37 mouse cellular contexts compared by ENCODE assay signal in the genomic region with DNA sequence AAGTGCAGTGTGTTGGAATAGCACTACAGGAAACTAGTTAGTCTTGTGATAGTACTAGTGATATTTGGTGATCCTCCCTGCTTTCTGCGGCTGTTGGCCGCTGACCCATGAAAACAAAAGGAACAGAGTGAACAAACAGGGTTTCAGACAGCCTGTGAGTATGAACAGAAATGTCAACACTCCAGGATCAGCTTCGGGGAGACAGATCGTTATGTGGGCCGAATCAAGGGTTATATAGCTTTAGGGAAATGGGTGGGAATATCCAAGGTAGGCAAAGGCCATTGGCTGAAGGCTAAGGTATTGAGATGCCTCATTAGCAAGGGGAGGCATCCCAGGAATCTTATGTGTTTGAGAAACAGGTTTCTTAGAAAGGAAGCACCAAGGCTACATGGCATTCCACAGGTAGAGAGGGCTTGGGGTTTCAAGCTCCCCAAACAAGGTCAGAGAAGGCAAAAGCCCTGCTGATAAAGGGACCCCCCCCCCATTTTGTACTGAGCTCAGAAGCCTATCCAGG. TPM values are rescaled to one million over a fixed set of nuclear protein-coding genes. Genes with fewer than 3 reads are reported as not detected.
DNase-seq lines count a peak whose midpoint lies in the region; ATAC-seq and TF ChIP-seq lines count a peak whose summit lies in the region.
"Had no signal": no experiment of that assay in that cellular context is flagged by ENCODE, and none has a peak within 500 bp of the region (broad histone marks: within the 10 kb centered on the region; RNA-seq: fewer than 3 reads in every experiment).

No protein-coding gene starts in this region.

- H3K4me1 ChIP-seq in liver, embryonic 12.5 days, result peaks cover 41% of the 10 kb centered on the region
- no peaks in the 10 kb centered on the region for H3K4me1 ChIP-seq in lung, postnatal 0 days (ENCODE audit: insufficient read depth, low read depth, low read length)
- peaks cover 8% of the 10 kb centered on the region for H3K4me1 ChIP-seq in liver, postnatal 0 days (ENCODE audit: insufficient read depth)
- H3K4me1 ChIP-seq in stomach, postnatal 0 days (replicated peaks; ENCODE audit: control insufficient read depth, insufficient read depth), result no peaks in the 10 kb centered on the region
- H3K4me1 ChIP-seq: hindbrain, embryonic 13.5 days; limb, embryonic 13.5 days; neural tube, embryonic 12.5 days had no signal

- ATAC-seq in liver, embryonic 12.5 days, result no peak
- peak; percentile 70 for ATAC-seq in lung, postnatal 0 days
- ATAC-seq in liver, postnatal 0 days, result peak; percentile 77
- peak; percentile 65 for ATAC-seq in stomach, postnatal 0 days (ENCODE audit: low FRiP score, low TSS enrichment)
- ATAC-seq: forebrain, embryonic 14.5 days; intestine, postnatal 0 days; midbrain, embryonic 16.5 days; Patski had no signal

- no peak overlapping the region for H3K9ac ChIP-seq in liver, embryonic 12.5 days
- H3K9ac ChIP-seq in lung, postnatal 0 days (replicated peaks; ENCODE audit: low read depth), result no peak overlapping the region
- no peak overlapping the region for H3K9ac ChIP-seq in liver, postnatal 0 days (replicated peaks)
- no peak overlapping the region for H3K9ac ChIP-seq in stomach, postnatal 0 days (ENCODE audit: low read length)
- H3K9ac ChIP-seq: heart, embryonic 12.5 days; hindbrain, embryonic 13.5 days; limb, embryonic 13.5 days; neural tube, embryonic 12.5 days had no signal

- H3K27me3 ChIP-seq in liver, embryonic 12.5 days (replicated peaks), result no peaks in the 10 kb centered on the region
- no peaks in the 10 kb centered on the region for H3K27me3 ChIP-seq in lung, postnatal 0 days (replicated peaks; ENCODE audit: insufficient read depth, low read length)
- no peaks in the 10 kb centered on the region for H3K27me3 ChIP-seq in liver, postnatal 0 days (ENCODE audit: insufficient read depth, low read length)
- H3K27me3 ChIP-seq in stomach, postnatal 0 days (ENCODE audit: control insufficient read depth, insufficient read depth, low read length), result no peaks in the 10 kb centered on the region
- H3K27me3 ChIP-seq: heart, embryonic 12.5 days; hindbrain, embryonic 13.5 days; limb, embryonic 13.5 days; neural tube, embryonic 12.5 days had no signal

- no peak overlapping the region for H3K4me3 ChIP-seq in liver, embryonic 12.5 days
- no peak overlapping the region for H3K4me3 ChIP-seq in lung, postnatal 0 days (ENCODE audit: low read depth, low read length)
- no peak overlapping the region for H3K4me3 ChIP-seq in liver, postnatal 0 days (ENCODE audit: low read depth, low read length)
- no peak overlapping the region for H3K4me3 ChIP-seq in stomach, postnatal 0 days (ENCODE audit: low read depth, low read length)
- H3K4me3 ChIP-seq: heart, embryonic 12.5 days; hindbrain, embryonic 13.5 days; left cerebral cortex, adult 2 months; limb, embryonic 13.5 days; neural tube, embryonic 12.5 days had no signal

- no peaks in the 10 kb centered on the region for H3K36me3 ChIP-seq in liver, embryonic 12.5 days
- H3K36me3 ChIP-seq in lung, postnatal 0 days (ENCODE audit: insufficient read depth, low read length), result no peaks in the 10 kb centered on the region
- no peaks in the 10 kb centered on the region for H3K36me3 ChIP-seq in liver, postnatal 0 days (replicated peaks; ENCODE audit: insufficient read depth, low read length)
- H3K36me3 ChIP-seq in stomach, postnatal 0 days (ENCODE audit: control insufficient read depth, insufficient read depth, low read length), result no peaks in the 10 kb centered on the region
- H3K36me3 ChIP-seq: heart, embryonic 12.5 days; hindbrain, embryonic 13.5 days; limb, embryonic 13.5 days; neural tube, embryonic 12.5 days had no signal

- TF ChIP-seq CTCF in lung, postnatal 0 days (IDR thresholded peaks at IDR 0.05), result no peak
- no peak for TF ChIP-seq CTCF in liver, postnatal 0 days (IDR thresholded peaks at IDR 0.05; ENCODE audit: low read depth)
- no peak for TF ChIP-seq CTCF in stomach, postnatal 0 days (IDR thresholded peaks at IDR 0.05; ENCODE audit: low read depth)

- no peaks in the 10 kb centered on the region for H3K9me3 ChIP-seq in liver, embryonic 12.5 days (replicated peaks)
- no peaks in the 10 kb centered on the region for H3K9me3 ChIP-seq in lung, postnatal 0 days (ENCODE audit: low read length)
- no peaks in the 10 kb centered on the region for H3K9me3 ChIP-seq in liver, postnatal 0 days (ENCODE audit: low read length)
- no peaks in the 10 kb centered on the region for H3K9me3 ChIP-seq in stomach, postnatal 0 days (ENCODE audit: control insufficient read depth, low read length)
- H3K9me3 ChIP-seq: heart, embryonic 12.5 days; hindbrain, embryonic 13.5 days; limb, embryonic 13.5 days; neural tube, embryonic 12.5 days had no signal

- no peak overlapping the region for H3K4me2 ChIP-seq in liver, embryonic 12.5 days
- no peak overlapping the region for H3K4me2 ChIP-seq in lung, postnatal 0 days (replicated peaks; ENCODE audit: low read depth, low read length)
- H3K4me2 ChIP-seq in liver, postnatal 0 days (ENCODE audit: low read depth, low read length), result no peak overlapping the region
- H3K4me2 ChIP-seq in stomach, postnatal 0 days (replicated peaks; ENCODE audit: low read depth), result no peak overlapping the region
- H3K4me2 ChIP-seq: heart, embryonic 12.5 days; hindbrain, embryonic 13.5 days; limb, embryonic 13.5 days; midbrain, embryonic 11.5 days; neural tube, embryonic 12.5 days had no signal

- no peak for DNase-seq in liver
- peak; percentile 9 for DNase-seq in lung, postnatal 0 days (ENCODE audit: low spot score)
- DNase-seq in lung, postnatal 4 days, result no peak
- DNase-seq in liver, postnatal 0 days, result no peak
- peak; percentile 29 for DNase-seq in stomach, postnatal 0 days (ENCODE audit: low spot score)
- DNase-seq in layer of hippocampus, postnatal 25 days (ENCODE audit: extremely low spot score in 1 of 2, low spot score in 1 of 2), result no peak
- no peak for DNase-seq in cerebellum, adult 11 months
- DNase-seq: adrenal gland, postnatal 14 days; cerebellum, adult 2 months; cerebellum, postnatal 25 days; gastrocnemius, postnatal 14 days; heart, adult 18-20 months; heart, postnatal 4 days; kidney, adult 9 months; kidney, postnatal 25 days; right cerebral cortex, adult 18-20 months; spleen, adult 18-20 months; thymus, adult 18-20 months; thymus, postnatal 25 days had no signal

- WGBS in liver, embryonic 12.5 days (ENCODE audit: insufficient replicate concordance), result 78% methylated on average over 5 of the region's 5 CpGs
- WGBS in lung, postnatal 0 days, result 57% methylated on average over 5 of the region's 5 CpGs
- 72% methylated on average over 5 of the region's 5 CpGs for WGBS in liver, postnatal 0 days (ENCODE audit: insufficient replicate concordance)
- 57% methylated on average over 5 of the region's 5 CpGs for WGBS in stomach, postnatal 0 days

- peak overlapping the region; percentile 59; the same call in 1 of the 2 replicates for H3K27ac ChIP-seq in liver, embryonic 12.5 days
- peak overlapping the region; percentile 43; the same call in 1 of the 2 replicates for H3K27ac ChIP-seq in lung, postnatal 0 days (ENCODE audit: low read length)
- 0 out of 2 replicates have a peak overlapping the region, but pooled peaks have one; percentile 3 for H3K27ac ChIP-seq in liver, postnatal 0 days (ENCODE audit: low read depth)
- H3K27ac ChIP-seq in stomach, postnatal 0 days (replicated peaks), result peak overlapping the region; percentile 53
- H3K27ac ChIP-seq: hindbrain, embryonic 13.5 days; left cerebral cortex, adult 2 months; limb, embryonic 13.5 days; neural tube, embryonic 12.5 days had no signal

- TF ChIP-seq EP300 in lung, postnatal 0 days (IDR thresholded peaks at IDR 0.05), result no peak; the same call in 1 of the 2 replicates
- no peak for TF ChIP-seq EP300 in liver, postnatal 0 days (IDR thresholded peaks at IDR 0.05; ENCODE audit: low read depth)
- no peak for TF ChIP-seq EP300 in stomach, postnatal 0 days (optimal IDR thresholded peaks at IDR 0.05)

RNA-seq across cellular contexts. Expression of gene Tnp1, which starts 11.1 kb away (rescaled TPM):
- not detected in 2 replicates for polyA plus RNA-seq in liver, embryonic 12.5 days (2016; fragmentation: Nextera tagmentation; extraction: Ambion mirVana)
- polyA plus RNA-seq in lung, postnatal 0 days (2015; fragmentation: Nextera tagmentation; extraction: Ambion mirVana), result not detected in 2 replicates
- not detected in 2 replicates for polyA plus RNA-seq in liver, postnatal 0 days (2015; fragmentation: Nextera tagmentation; extraction: Ambion mirVana)
- not detected in 2 replicates for polyA plus RNA-seq in stomach, postnatal 0 days (2015; fragmentation: Nextera tagmentation; extraction: Ambion mirVana)
- total RNA-seq in layer of hippocampus, postnatal 25 days (2021), result not detected
- total RNA-seq: adrenal gland, postnatal 14 days; gastrocnemius, postnatal 14 days; heart, adult 18-20 months; heart, postnatal 4 days; layer of hippocampus, adult 18-20 months; layer of hippocampus, postnatal 10 days; left cerebral cortex, adult 2 months; left cerebral cortex, postnatal 25 days; megakaryocyte, adult 5-6 weeks; MEL had no signal
- polyA plus RNA-seq: cerebellum, adult 2 months; embryonic facial prominence, embryonic 11.5 days; forebrain, embryonic 14.5 days; heart, embryonic 12.5 days; heart, postnatal 0 days; hindbrain, embryonic 13.5 days; intestine, postnatal 0 days; limb, embryonic 13.5 days; midbrain, embryonic 11.5 days; midbrain, embryonic 16.5 days; neural tube, embryonic 12.5 days; Patski had no signal

Comparison
In these comparisons a context has a peak if more than half of its experiments do, and no peak if none do; other contexts are left out.
1. DNase-seq: peak in lung, postnatal 0 days (single experiment) and stomach, postnatal 0 days (single experiment); none in liver (single experiment), lung, postnatal 4 days (0 of 2), liver, postnatal 0 days (single experiment), layer of hippocampus, postnatal 25 days (0 of 2) and cerebellum, adult 11 months (single experiment).
2. H3K27ac ChIP-seq: peak in every context shown above with its lines; median percentile 59 in liver, embryonic 12.5 days; 53 in stomach, postnatal 0 days; 43 in lung, postnatal 0 days; 3 in liver, postnatal 0 days.